Mouse (Mus musculus): ENCODE results near the gene Ank3. TPM values are rescaled to one million over a fixed set of nuclear protein-coding genes. Genes with fewer than 3 reads are reported as not detected.

Gene Ank3
- polyA plus RNA-seq, 1 experiment from 2014 or later, result 24.7 TPM

- 63% methylated on average over 7 of the region's 7 CpGs for WGBS
- Histone ChIP-seq H3K27me3 (replicated peaks; ENCODE audit: control insufficient read depth, insufficient read depth, low read length) (no peaks in the 10 kb centered on the region), H3K4me2 (ENCODE audit: low read length) (no peak overlapping the region), H3K9me3 (ENCODE audit: control insufficient read depth, low read length) (no peaks in the 10 kb centered on the region), H3K4me3 (ENCODE audit: low read depth, low read length) (no peak overlapping the region), H3K36me3 (ENCODE audit: control insufficient read depth, insufficient read depth, low read length) (no peaks in the 10 kb centered on the region), H3K9ac (ENCODE audit: low read length) (no peak overlapping the region), H3K27ac (ENCODE audit: low read depth) (no peak overlapping the region), H3K4me1 (replicated peaks; ENCODE audit: control insufficient read depth, insufficient read depth, low read length) (no peaks in the 10 kb centered on the region)
- no peak for ATAC-seq (replicated peaks; ENCODE audit: low FRiP score, low TSS enrichment, low read depth)
- DNase-seq (ENCODE audit: low spot score), result no peak
These were observed 540.6 kb downstream of the Ank3 start for GRCm38 (mm10) chr10:69939144-69939543.

DNA sequence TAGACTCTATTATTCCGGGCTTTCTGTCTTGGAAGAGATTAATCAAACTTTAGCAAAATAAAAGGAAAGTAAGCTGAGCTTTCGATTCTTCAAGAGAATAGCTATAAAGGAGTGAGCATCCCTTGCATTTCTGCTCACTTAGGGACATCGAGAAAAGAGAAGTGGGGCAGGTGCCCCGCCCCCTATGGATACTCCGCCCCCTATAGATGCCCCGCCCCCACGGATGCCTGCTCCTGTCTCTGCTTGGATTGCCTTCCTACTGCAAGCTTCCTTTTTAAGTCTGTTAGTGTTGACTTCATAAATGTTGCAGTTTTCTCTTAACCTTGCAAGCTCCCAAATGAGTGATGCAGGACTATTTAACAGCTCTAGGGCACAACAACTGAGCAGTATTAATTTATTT is 541.4 kb downstream of the Ank3 start:
- Histone ChIP-seq H3K4me1 (replicated peaks; ENCODE audit: control insufficient read depth, insufficient read depth, low read length) (no peaks in the 10 kb centered on the region), H3K4me3 (ENCODE audit: low read depth, low read length) (no peak overlapping the region), H3K9me3 (ENCODE audit: control insufficient read depth, low read length) (no peaks in the 10 kb centered on the region), H3K27me3 (replicated peaks; ENCODE audit: control insufficient read depth, insufficient read depth, low read length) (no peaks in the 10 kb centered on the region), H3K36me3 (ENCODE audit: control insufficient read depth, insufficient read depth, low read length) (no peaks in the 10 kb centered on the region), H3K27ac (ENCODE audit: low read depth) (no peak overlapping the region), H3K9ac (ENCODE audit: low read length) (no peak overlapping the region), H3K4me2 (ENCODE audit: low read length) (no peak overlapping the region)
- WGBS, result 71% methylated on average over 7 of the region's 7 CpGs
- DNase-seq (ENCODE audit: low spot score), result no peak
- ATAC-seq (replicated peaks; ENCODE audit: low FRiP score, low TSS enrichment, low read depth), result no peak

- WGBS, result 96% methylated on average over 7 of the region's 7 CpGs
These were observed 542.4 kb downstream of the Ank3 start for GRCm38 (mm10) chr10:69941001-69941400.

DNA sequence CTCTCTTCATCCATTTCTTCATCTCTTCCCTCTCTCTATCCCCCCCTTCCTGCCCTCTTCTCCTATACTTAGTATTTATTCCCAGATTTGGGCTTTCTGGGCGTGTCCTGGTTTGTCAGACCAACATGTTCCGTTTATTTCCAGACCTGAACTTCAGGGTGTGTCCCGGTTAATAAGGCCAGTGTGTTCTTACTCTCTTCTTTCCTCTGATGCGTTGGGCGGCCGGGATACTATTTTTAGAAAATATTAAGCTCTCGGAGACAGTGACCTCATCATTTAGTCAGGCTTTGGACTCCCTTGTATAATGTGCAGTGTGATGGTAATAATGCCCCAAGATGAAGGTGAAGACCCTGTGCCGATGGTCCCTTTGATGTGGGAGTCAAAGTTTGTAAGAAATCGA is 546.3 kb downstream of the Ank3 start:
- 79% methylated on average over 9 of the region's 9 CpGs for whole genome bisulfite sequencing
- no peaks in the 10 kb centered on the region for H3K4me1 ChIP-seq (replicated peaks; ENCODE audit: control insufficient read depth, insufficient read depth, low read length)

More at GRCm38 (mm10) chr10:69941001-69941400, 542.4 kb downstream of the Ank3 start:
- Histone ChIP-seq H3K4me3 (ENCODE audit: low read depth, low read length) (no peak overlapping the region), H3K4me2 (ENCODE audit: low read length) (no peak overlapping the region), H3K9ac (ENCODE audit: low read length) (no peak overlapping the region), H3K27ac (ENCODE audit: low read depth) (no peak overlapping the region), H3K4me1 (replicated peaks; ENCODE audit: control insufficient read depth, insufficient read depth, low read length) (no peaks in the 10 kb centered on the region), H3K27me3 (replicated peaks; ENCODE audit: control insufficient read depth, insufficient read depth, low read length) (no peaks in the 10 kb centered on the region), H3K36me3 (ENCODE audit: control insufficient read depth, insufficient read depth, low read length) (no peaks in the 10 kb centered on the region), H3K9me3 (ENCODE audit: control insufficient read depth, low read length) (no peaks in the 10 kb centered on the region)
- DNase-seq (ENCODE audit: low spot score) (no peak), ATAC-seq (replicated peaks; ENCODE audit: low FRiP score, low TSS enrichment, low read depth) (no peak)

GRCm38 (mm10) chr10:69945870-69946269 is 547.3 kb downstream of the Ank3 start:
- Histone ChIP-seq H3K36me3 (ENCODE audit: control insufficient read depth, insufficient read depth, low read length) (no peaks in the 10 kb centered on the region), H3K27me3 (replicated peaks; ENCODE audit: control insufficient read depth, insufficient read depth, low read length) (no peaks in the 10 kb centered on the region), H3K9me3 (ENCODE audit: control insufficient read depth, low read length) (no peaks in the 10 kb centered on the region), H3K4me3 (ENCODE audit: low read depth, low read length) (no peak overlapping the region), H3K4me1 (replicated peaks; ENCODE audit: control insufficient read depth, insufficient read depth, low read length) (no peaks in the 10 kb centered on the region), H3K9ac (ENCODE audit: low read length) (no peak overlapping the region), H3K27ac (ENCODE audit: low read depth) (no peak overlapping the region), H3K4me2 (ENCODE audit: low read length) (no peak overlapping the region)
- 86% methylated on average over 8 of the region's 8 CpGs for whole genome bisulfite sequencing
- ATAC-seq (replicated peaks; ENCODE audit: low FRiP score, low TSS enrichment, low read depth) (no peak), DNase-seq (ENCODE audit: low spot score) (no peak)

More for the DNA sequence above, 546.3 kb downstream of the Ank3 start:
- ATAC-seq (replicated peaks; ENCODE audit: low FRiP score, low TSS enrichment, low read depth) (no peak), DNase-seq (ENCODE audit: low spot score) (no peak)
- Histone ChIP-seq H3K4me3 (ENCODE audit: low read depth, low read length) (no peak overlapping the region), H3K9me3 (ENCODE audit: control insufficient read depth, low read length) (no peaks in the 10 kb centered on the region), H3K36me3 (ENCODE audit: control insufficient read depth, insufficient read depth, low read length) (no peaks in the 10 kb centered on the region), H3K27ac (ENCODE audit: low read depth) (no peak overlapping the region), H3K4me2 (ENCODE audit: low read length) (no peak overlapping the region), H3K9ac (ENCODE audit: low read length) (no peak overlapping the region), H3K27me3 (replicated peaks; ENCODE audit: control insufficient read depth, insufficient read depth, low read length) (no peaks in the 10 kb centered on the region)

DNA sequence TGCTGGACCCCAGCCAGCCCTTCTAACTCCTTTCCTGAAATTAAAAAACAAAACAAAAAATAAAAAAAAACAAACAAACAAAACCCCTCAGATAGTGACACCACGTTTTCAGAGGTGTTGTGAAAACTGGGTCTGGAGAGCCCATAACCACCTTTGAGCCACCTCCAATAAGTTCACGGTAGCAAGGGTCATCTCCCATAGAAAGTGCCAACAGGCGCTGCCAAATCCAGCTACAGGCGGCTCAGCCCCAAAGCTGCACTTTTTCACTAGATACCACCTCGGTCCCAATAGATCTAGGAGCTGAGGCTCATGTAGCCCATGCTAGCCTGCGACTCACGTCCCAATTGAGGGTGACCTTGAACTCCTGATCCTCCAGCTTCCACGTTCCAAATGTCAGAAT is 547.7 kb downstream of the Ank3 start:
- H3K4me2 ChIP-seq (ENCODE audit: low read length), result no peak overlapping the region
- H3K4me3 ChIP-seq (ENCODE audit: low read depth, low read length), result no peak overlapping the region
- 82% methylated on average over 8 of the region's 8 CpGs for WGBS
- ATAC-seq (replicated peaks; ENCODE audit: low FRiP score, low TSS enrichment, low read depth) (no peak), DNase-seq (ENCODE audit: low spot score) (no peak)
- no peak overlapping the region for H3K27ac ChIP-seq (ENCODE audit: low read depth)
- H3K9me3 ChIP-seq (ENCODE audit: control insufficient read depth, low read length), result no peaks in the 10 kb centered on the region
- H3K9ac ChIP-seq (ENCODE audit: low read length), result no peak overlapping the region
- H3K4me1 ChIP-seq (replicated peaks; ENCODE audit: control insufficient read depth, insufficient read depth, low read length), result no peaks in the 10 kb centered on the region
- H3K36me3 ChIP-seq (ENCODE audit: control insufficient read depth, insufficient read depth, low read length), result no peaks in the 10 kb centered on the region
- no peaks in the 10 kb centered on the region for H3K27me3 ChIP-seq (replicated peaks; ENCODE audit: control insufficient read depth, insufficient read depth, low read length)

DNA sequence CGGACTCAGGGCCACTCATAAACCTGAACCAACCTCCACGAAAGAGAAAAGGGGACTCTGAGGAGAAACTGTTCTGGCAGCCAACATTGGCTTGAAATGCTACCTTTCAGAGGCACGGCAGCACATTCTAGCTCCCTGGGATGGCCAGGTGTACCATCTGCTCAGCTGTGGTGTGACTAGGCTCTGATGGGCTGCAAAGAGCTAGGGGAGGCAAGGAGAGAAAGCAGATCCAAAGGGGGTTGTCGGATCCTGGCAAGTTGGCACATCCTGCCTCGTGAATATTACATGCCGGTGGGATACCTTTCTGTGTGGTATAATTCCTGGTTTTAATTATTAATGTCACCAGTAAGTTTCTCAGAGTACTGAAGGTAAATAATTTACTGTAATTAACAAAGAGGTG is 548.5 kb downstream of the Ank3 start:
- 86% methylated on average over 6 of the region's 6 CpGs for WGBS
- Histone ChIP-seq H3K4me1 (replicated peaks; ENCODE audit: control insufficient read depth, insufficient read depth, low read length) (no peaks in the 10 kb centered on the region), H3K9me3 (ENCODE audit: control insufficient read depth, low read length) (no peaks in the 10 kb centered on the region), H3K9ac (ENCODE audit: low read length) (no peak overlapping the region), H3K4me3 (ENCODE audit: low read depth, low read length) (no peak overlapping the region), H3K27ac (ENCODE audit: low read depth) (no peak overlapping the region), H3K27me3 (replicated peaks; ENCODE audit: control insufficient read depth, insufficient read depth, low read length) (no peaks in the 10 kb centered on the region), H3K4me2 (ENCODE audit: low read length) (no peak overlapping the region), H3K36me3 (ENCODE audit: control insufficient read depth, insufficient read depth, low read length) (no peaks in the 10 kb centered on the region)
- DNase-seq (ENCODE audit: low spot score), result no peak
- ATAC-seq (replicated peaks; ENCODE audit: low FRiP score, low TSS enrichment, low read depth), result no peak

- no peak for ATAC-seq (replicated peaks; ENCODE audit: low FRiP score, low TSS enrichment, low read depth)
- 82% methylated on average over 11 of the region's 11 CpGs for WGBS
- no peak for DNase-seq (ENCODE audit: low spot score)
- Histone ChIP-seq H3K4me2 (ENCODE audit: low read length) (no peak overlapping the region), H3K9ac (ENCODE audit: low read length) (no peak overlapping the region), H3K27ac (ENCODE audit: low read depth) (no peak overlapping the region), H3K36me3 (ENCODE audit: control insufficient read depth, insufficient read depth, low read length) (no peaks in the 10 kb centered on the region), H3K4me3 (ENCODE audit: low read depth, low read length) (no peak overlapping the region), H3K27me3 (replicated peaks; ENCODE audit: control insufficient read depth, insufficient read depth, low read length) (no peaks in the 10 kb centered on the region), H3K4me1 (replicated peaks; ENCODE audit: control insufficient read depth, insufficient read depth, low read length) (no peaks in the 10 kb centered on the region), H3K9me3 (ENCODE audit: control insufficient read depth, low read length) (no peaks in the 10 kb centered on the region)
These were observed 551.8 kb downstream of the Ank3 start for GRCm38 (mm10) chr10:69950236-69950918.

GRCm38 (mm10) chr10:69950919-69951236 is 552.3 kb downstream of the Ank3 start:
- H3K4me2 ChIP-seq (ENCODE audit: low read length), result no peak overlapping the region
- H3K9me3 ChIP-seq (ENCODE audit: control insufficient read depth, low read length), result no peaks in the 10 kb centered on the region
- no peak overlapping the region for H3K9ac ChIP-seq (ENCODE audit: low read length)
- ATAC-seq (replicated peaks; ENCODE audit: low FRiP score, low TSS enrichment, low read depth), result no peak
- 82% methylated on average over 9 of the region's 9 CpGs for WGBS
- no peak for DNase-seq (ENCODE audit: low spot score)
- no peak overlapping the region for H3K27ac ChIP-seq (ENCODE audit: low read depth)
- no peaks in the 10 kb centered on the region for H3K36me3 ChIP-seq (ENCODE audit: control insufficient read depth, insufficient read depth, low read length)
- H3K4me1 ChIP-seq (replicated peaks; ENCODE audit: control insufficient read depth, insufficient read depth, low read length), result no peaks in the 10 kb centered on the region
- no peaks in the 10 kb centered on the region for H3K27me3 ChIP-seq (replicated peaks; ENCODE audit: control insufficient read depth, insufficient read depth, low read length)
- no peak overlapping the region for H3K4me3 ChIP-seq (ENCODE audit: low read depth, low read length)

Measured in intestine, embryonic 14.5 days (tissue).